Mouse (Mus musculus): ENCODE measurements around the gene Klhdc10.

Gene Klhdc10

DNA sequence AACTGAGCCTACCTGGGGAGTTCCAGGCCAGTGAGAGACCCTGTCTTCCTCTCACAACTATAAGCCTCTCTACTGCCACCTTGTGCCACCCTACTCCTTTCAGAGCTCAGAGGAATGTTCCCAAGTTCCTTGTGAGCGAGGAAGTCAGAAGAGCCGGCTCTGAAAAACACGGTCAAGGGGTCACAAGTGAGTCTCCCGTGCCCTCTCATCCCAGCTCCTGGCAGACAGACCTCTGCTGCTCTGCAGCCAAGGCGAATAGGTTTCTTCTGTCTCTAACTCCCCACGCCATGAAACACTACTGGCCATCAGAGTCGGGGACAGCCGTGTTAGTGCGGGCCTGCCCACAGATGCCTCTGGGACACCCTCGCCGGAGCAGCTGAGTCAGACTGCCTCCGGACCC, 67.0 kb downstream of the Klhdc10 start:
- no peak for DNase-seq (ENCODE audit: low spot score)

DNA sequence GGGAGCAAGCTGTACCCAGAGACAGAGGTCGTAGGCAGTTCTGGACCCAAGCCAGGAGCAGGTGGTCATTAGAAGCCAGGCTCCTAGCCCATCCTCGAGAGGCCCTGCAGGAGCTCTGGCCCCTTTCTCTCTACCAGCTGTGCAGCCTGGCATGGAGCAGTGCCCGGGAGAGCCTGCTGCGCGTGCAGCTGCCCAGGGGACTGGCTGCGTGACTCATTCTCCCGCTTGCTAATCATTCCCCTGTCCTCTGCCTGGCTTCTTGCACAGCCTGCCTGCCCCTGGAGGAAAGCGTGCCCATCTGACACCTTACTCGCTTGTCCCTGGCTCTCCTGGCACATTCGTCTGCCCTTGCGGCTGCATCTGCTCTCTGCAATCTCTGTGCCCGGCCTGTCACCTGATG, 67.7 kb downstream of the Klhdc10 start:
- DNase-seq (ENCODE audit: low spot score) = no peak

DNA sequence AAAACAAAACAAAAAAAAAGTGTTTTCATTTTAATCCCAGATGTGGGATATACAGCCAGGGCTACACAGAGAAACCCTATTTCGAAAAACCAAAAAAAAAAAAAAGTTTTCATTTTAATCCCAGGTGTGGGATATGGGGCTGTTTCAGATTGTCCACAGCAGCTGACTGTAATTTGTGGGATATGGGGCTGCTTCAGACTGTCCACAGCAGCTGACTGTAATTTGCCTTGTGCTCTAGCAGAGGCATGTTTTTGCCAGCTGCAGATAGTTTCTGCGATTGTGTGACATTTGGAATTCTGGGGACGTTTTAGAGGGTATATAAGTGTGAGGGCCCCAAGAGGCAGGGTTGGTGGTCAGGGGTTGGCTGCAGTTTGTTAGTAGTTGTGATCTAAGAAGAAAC, 70.0 kb downstream of the Klhdc10 start:
- no peak for DNase-seq (ENCODE audit: low spot score)

GRCm38 (mm10) chr6:30476025-30476765, 74.5 kb downstream of the Klhdc10 start:
- no peak for DNase-seq (ENCODE audit: low spot score)

DNA sequence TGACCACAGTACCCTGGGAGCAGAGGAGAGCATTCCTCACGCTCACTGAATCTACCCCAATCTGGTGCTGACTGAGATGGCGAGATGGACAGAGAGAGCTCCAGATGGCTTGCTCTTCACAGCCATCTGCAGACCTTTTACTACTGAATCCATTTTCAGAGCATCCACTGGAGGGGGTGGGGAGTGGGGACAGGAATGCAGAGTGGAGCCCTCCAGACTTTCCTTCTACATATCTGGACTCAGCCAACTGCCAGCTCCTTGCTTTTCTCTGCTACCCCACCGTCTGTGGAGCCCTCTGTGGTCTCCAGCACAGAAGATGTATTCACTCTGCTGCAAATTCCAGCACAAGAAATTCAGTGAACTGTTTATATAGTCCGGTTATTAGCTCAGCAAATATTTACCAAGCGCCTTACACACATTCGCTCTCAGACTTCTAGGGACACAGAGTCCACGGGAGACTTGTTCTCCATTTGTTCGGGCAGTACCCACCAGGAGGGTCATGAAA, 75.6 kb downstream of the Klhdc10 start:
- DNase-seq (ENCODE audit: low spot score) = no peak

- DNase-seq (ENCODE audit: low spot score) = no peak
Observed at GRCm38 (mm10) chr6:30477784-30478183, 76.1 kb downstream of the Klhdc10 start.

DNA sequence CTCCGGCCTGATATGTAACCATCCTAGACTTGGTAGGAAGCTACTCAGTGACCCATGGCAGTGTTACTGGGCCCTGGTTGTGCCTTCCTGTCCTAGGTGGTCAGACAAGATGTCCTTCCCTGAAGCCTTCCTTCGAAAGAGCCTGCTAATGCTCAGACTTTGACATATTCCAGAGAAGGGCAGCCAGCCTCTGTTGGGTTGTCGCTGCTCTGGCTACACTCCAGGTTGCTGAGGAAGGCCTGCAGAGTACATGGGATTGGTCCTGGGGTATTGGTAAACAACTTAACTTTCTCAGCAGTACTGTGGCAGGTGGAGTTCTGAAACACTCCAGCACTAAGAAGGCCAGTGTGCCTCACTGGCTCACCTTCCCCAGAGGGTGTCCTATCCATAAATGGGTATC, 77.8 kb downstream of the Klhdc10 start:
- DNase-seq (ENCODE audit: low spot score) = no peak

DNA sequence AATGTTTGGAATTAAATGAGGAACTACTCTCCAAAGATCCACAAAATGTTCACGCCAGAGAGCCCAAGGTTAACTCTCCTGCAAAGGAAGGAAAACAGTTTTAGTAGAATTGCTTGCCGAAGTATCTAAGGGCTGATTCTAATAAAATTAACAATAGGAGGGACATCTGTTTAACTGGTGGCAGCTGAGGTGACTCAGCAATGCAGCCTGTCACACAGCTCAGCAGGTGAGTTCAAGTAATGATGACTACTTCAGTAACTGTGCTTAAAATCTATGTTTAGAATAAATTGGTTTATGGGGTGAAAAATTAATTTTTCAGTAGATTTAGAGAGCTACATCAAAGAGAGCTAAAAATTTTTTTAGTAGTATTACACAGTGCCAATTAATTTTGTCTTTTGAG, 81.2 kb downstream of the Klhdc10 start:
- no peak for DNase-seq (ENCODE audit: low spot score)

GRCm38 (mm10) chr6:30486504-30486903, 84.8 kb downstream of the Klhdc10 start:
- no peak for DNase-seq (ENCODE audit: low spot score)

- DNase-seq (ENCODE audit: low spot score) = no peak
Observed at GRCm38 (mm10) chr6:30499049-30499448, 97.4 kb downstream of the Klhdc10 start.
